11 mouse cellular contexts compared by ENCODE assay signal in the genomic region with DNA sequence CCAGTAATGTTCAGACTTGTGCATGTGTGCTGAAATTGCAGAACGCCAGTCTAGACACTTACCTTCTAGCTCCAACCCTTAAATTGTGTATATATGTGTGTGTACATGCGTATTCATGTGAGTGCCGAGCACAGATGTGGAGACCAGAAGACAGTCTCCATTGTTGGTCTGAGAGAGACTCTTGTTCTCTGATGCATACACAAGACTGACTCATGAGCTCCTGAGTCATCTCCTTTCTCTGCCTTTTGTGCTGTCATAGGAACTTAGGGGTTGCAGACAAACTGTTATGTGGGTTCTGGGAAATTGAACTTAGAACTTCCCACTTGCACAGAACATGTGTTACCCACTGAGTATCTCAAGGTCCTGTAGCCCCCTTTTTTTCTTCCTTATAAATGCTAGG.
"Had no signal": no experiment of that assay in that cellular context is flagged by ENCODE, and none has a peak within 500 bp of the region (broad histone marks: within the 10 kb centered on the region; RNA-seq: fewer than 3 reads in every experiment).

No protein-coding gene starts in this region.

- ATAC-seq: midbrain, embryonic 13.5 days; midbrain, embryonic 15.5 days had no signal

- H3K27ac ChIP-seq: midbrain, embryonic 13.5 days; midbrain, embryonic 15.5 days; neural tube, embryonic 12.5 days; stomach, embryonic 15.5 days; stomach, postnatal 0 days had no signal

- H3K36me3 ChIP-seq: midbrain, embryonic 13.5 days; midbrain, embryonic 15.5 days; neural tube, embryonic 12.5 days; stomach, embryonic 15.5 days had no signal

- H3K9me3 ChIP-seq: midbrain, embryonic 13.5 days; midbrain, embryonic 15.5 days; neural tube, embryonic 12.5 days; stomach, embryonic 15.5 days had no signal

- H3K4me3 ChIP-seq: midbrain, embryonic 13.5 days; midbrain, embryonic 15.5 days; neural tube, embryonic 12.5 days; stomach, embryonic 15.5 days had no signal

- DNase-seq: lung, adult 18-20 months; lung, postnatal 4 days; right cerebral cortex, postnatal 14 days; thymus, adult 2 months; thymus, postnatal 25 days; thymus, postnatal 4 days had no signal

- H3K4me1 ChIP-seq: midbrain, embryonic 15.5 days; neural tube, embryonic 12.5 days; stomach, embryonic 15.5 days had no signal

- H3K27me3 ChIP-seq: midbrain, embryonic 13.5 days; midbrain, embryonic 15.5 days; neural tube, embryonic 12.5 days; stomach, embryonic 15.5 days had no signal
